Mouse (Mus musculus) adrenal gland, postnatal 10 days (tissue): ENCODE measurements at regions not wholly inside any gene's neighbourhood (a gene's known extent, or its start where the extent isn't known, plus 50 kb on each side); places are given as distances from the start of the nearest gene placed in this dataset.
"Not testable (repeated sequence)": the region's sequence is repeated elsewhere in the genome, so short reads cannot be mapped to it uniquely, and the experiment has no call there.

Source experiments
- DNase-seq: peaks from one replicate; pipeline ENCODE4 v3.0.0; 2021; ENCODE audit warnings: mixed read lengths

- not testable (repeated sequence) for DNase-seq
Measured at GRCm38 (mm10) chr2:53632816-53633474, 441.4 kb downstream of the Arl6ip6 start.

DNA sequence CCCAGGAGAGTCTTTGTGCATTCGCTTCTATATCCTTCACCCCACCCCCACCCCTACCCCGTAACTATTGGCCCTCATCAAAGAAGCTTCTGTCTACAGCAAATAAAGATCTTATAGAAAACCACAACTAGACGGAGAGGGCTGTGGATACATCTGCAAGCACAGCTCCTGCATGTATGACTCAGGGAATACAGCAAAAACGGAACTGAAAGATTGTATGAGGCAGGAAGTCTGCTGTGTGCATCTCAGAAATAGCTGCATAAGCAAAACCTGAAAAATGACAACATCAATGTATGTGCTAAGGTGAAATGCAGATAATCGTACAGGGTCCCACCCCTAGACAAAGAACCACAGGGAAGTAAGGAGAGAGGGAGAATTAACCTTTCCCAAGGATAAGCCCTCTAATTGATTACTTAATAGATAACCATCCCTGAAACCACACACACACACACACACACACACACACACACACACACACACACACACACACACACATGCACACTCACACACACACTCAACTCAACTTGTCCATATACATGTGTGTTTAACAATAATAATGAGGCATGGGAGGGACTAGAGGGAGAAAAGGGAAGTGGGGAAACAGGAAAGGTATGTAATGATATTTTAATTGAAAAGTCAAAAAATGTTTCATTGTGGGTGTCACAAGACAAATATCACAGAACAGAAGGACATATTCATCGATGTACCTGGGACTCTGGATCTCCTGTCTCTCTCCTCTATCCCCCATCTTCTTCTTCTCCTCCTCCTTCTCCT is 416.6 kb downstream of the Rprm start:
- DNase-seq, result no peak

DNA sequence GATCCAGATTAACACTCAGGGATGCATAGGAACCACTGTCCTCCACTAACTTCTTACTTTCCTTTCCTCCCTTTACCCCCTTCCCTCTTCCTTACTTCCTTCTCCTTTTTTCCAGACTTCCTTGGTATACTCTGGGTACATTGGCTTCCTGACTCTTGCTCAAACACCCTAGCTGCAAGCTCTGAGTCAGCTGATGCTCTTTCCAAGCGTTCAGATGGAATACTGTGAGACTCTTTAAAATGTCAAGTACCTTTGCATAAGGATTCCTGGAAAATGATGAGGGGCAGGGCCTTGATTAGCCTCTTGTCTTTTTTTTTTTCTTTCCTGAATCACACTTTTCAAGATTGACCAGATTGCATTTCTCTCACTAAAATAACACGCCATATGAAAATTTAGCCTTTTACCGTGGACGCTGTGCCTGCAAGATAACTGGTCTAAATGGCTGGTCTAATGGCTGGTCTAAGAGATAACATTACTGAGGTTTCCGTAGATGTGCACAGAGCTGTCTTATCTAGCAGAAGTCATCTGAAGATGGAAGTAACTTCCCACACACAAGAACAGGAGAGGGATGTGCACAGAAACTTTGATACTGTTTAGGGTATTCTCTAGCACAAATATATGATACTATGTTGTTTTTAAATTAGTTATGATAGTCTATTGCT is 404.9 kb downstream of the Rprm start:
- DNase-seq, result no peak

- no peak for DNase-seq
Measured at GRCm38 (mm10) chr2:53682599-53682998, 402.8 kb downstream of the Rprm start.

DNA sequence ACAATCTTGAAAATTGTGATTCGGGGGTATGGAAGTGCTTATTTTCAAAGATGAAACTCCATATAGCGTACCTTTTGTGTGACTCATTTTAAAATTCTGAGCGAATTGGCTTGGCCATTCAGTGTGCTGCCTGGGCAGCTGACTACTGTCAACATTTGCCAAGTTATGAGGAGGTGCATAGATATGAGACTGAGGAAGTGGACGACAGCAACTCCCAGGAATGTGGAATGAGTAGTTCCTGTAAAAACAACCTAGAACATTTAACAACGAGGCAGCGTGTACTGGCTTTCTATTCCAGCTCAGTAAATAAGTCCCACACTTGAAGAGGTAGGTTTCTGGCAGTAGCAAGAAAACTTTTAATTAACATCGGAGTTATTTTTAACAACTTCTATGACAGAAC is 398.1 kb downstream of the Rprm start:
- DNase-seq, result no peak

- DNase-seq, result no peak
Measured at GRCm38 (mm10) chr2:53689223-53689880, 396.0 kb downstream of the Rprm start.

DNA sequence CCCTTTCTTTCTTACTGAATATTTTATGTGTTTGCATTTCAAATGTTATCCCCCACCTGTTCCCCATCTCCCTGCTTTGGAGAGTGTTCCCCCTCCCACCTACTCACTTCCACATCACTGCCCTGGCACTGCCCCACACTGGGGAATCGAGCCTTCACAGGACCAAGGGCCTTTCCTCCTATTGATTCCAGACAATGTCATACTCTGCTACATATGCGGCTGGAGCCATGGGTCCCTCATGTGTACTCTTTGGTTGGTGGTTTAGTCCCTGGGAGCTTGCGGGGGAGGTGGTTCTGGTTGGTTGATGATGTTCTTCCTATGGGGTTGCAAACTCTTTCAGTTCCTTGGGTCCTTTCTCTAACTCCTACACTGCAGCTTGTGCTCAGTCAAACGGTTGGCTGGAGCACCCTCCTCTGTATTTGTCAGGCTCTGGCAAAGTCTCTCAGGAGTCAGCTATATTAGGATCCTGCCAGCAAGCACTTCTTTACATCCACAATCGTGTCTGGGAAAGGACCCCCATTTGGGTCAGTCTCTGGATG is 393.7 kb downstream of the Rprm start:
- no peak for DNase-seq

GRCm38 (mm10) chr2:53711213-53711612 is 374.1 kb downstream of the Rprm start:
- DNase-seq, result no peak

- no peak for DNase-seq
Measured at GRCm38 (mm10) chr2:53713106-53713640, 372.2 kb downstream of the Rprm start.

GRCm38 (mm10) chr2:53715017-53715416 is 370.3 kb downstream of the Rprm start:
- DNase-seq, result no peak

GRCm38 (mm10) chr2:53723231-53723630 is 362.1 kb downstream of the Rprm start:
- DNase-seq, result no peak

DNA sequence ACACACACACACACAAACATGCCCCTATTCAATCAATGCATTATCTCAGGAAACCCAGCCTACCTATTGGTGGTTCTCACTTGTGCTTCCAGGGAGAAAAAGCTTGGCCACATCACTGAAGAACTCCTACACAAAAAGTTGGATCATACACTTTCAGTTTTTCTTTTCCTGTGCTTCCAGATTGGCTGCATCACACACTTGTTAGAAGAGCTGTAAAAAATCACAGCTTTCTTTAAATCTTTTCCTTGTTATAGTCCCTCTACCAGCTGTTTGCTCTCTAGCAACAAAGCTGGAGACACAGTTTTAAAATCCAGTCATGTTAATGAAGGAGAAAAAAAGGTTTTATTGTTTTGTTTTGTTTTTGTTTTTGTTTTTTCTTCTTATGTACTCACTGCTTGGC is 356.7 kb downstream of the Rprm start:
- DNase-seq, result no peak

DNA sequence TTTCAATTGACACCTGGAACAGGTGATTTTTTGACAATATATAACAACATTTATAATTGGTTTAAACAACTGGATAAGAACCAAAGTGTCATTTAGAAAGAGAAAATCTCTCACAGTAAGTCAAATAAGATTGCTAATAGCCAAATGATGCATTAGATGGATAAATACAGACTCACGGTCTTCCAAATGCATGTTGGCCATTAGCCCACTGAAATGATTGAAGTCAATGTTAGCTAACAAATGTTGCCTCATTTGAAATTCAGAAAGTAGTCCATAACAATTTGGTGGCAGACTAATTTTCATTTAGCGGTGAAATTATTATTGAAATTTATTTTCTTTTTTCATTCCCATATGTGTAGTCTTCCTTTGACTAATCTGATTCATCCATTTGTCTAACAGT is 354.9 kb downstream of the Rprm start:
- DNase-seq, result no peak

DNA sequence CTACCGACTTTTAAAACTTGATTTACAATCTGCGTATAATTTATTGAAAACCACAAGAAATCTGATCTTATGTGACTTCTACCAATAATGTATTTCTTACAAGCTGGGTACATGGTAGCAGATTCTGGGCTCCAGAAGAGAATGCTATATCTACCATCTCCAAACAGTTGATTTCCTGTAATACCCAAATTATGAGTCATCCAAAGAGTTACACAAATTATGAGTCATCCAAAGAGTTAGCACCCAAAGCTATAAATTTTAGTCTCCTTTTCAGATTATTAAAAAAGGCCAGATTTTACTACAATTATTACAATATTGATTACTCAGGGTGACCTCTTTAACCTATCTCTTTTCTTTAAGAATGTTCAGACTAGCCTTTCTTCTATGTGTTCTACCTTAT is 321.9 kb downstream of the Rprm start:
- DNase-seq, result no peak

- DNase-seq, result not testable (repeated sequence)
Measured at GRCm38 (mm10) chr2:53782035-53782434, 303.3 kb downstream of the Rprm start.

- not testable (repeated sequence) for DNase-seq
Measured at GRCm38 (mm10) chr2:53788599-53788998, 296.8 kb downstream of the Rprm start.

DNA sequence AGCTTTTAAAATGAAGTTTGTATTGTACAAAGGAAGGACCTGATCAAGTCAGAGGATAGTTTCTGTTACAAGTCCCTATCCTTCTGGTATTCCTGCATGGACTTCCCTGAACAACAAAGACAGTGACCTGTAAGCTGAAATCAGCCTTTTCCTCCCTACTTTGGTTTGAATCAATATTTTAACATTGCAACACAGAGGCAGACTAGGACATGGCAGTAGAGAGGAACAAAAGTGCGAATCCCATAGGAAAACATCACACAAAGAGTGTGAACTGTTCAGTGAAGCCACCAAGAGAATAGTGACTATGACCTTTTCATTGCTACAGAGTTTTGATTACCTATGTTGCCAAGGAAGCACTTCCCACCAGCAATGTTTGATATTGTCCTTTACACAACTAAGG is 288.7 kb downstream of the Rprm start:
- no peak for DNase-seq

DNA sequence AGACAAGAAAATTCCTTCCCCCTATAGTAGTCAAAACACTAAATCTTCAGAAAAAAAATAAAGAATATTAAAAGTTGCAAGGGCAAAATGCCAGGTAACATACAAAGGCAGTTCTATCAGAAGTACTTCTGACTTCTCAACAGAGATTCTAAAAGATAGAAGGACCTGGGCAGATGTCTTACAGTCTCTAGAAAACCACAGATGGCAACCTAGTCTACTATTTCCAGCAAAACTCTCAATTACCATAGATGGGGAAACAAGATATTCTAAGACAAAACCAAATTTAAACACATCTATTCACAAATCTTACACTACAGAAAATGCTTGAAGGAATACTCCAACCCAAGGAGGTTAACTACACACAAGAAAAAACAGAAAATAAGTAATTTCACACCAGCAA is 281.7 kb downstream of the Rprm start:
- no peak for DNase-seq

- DNase-seq, result no peak
Measured at GRCm38 (mm10) chr2:53850815-53851528, 234.4 kb downstream of the Rprm start.
